Mouse (Mus musculus): Measurements from ENCODE around the gene Zfp329. TPM values are rescaled to one million over a fixed set of nuclear protein-coding genes. Genes with fewer than 3 reads are reported as not detected.
"Not testable (repeated sequence)": the region's sequence is repeated elsewhere in the genome, so short reads cannot be mapped to it uniquely, and the experiment has no call there.

Gene Zfp329
- polyA plus RNA-seq, 1 experiment from 2014 or later = 18.5 TPM

- Histone ChIP-seq H3K27ac (replicated peaks; ENCODE audit: low read depth, low read length) (no peak overlapping the region), H3K4me3 (ENCODE audit: low read depth, low read length) (no peak overlapping the region), H3K9ac (ENCODE audit: low read length) (no peak overlapping the region), H3K9me3 (ENCODE audit: control insufficient read depth, low read length) (peaks cover 9% of the 10 kb centered on the region; the same call in 1 of the 2 replicates), H3K27me3 (ENCODE audit: control insufficient read depth, insufficient read depth, low read length) (no peaks in the 10 kb centered on the region), H3K4me2 (ENCODE audit: low read depth, severe bottlenecking) (no peak overlapping the region), H3K36me3 (ENCODE audit: control insufficient read depth, insufficient read depth, low read length) (no peaks in the 10 kb centered on the region), H3K4me1 (ENCODE audit: control insufficient read depth, insufficient read depth, low read length) (peaks cover 6% of the 10 kb centered on the region; the same call in 1 of the 2 replicates)
- 85% methylated on average over 1 of the region's 1 CpGs for WGBS
- ATAC-seq (ENCODE audit: insufficient number of reproducible peaks, low FRiP score, low TSS enrichment, low read depth) (no peak), DNase-seq (ENCODE audit: low spot score) (no peak)
These were observed 19.1 kb downstream of the Zfp329 start for GRCm38 (mm10) chr7:12799554-12799953.

GRCm38 (mm10) chr7:12797971-12798370 lies 20.7 kb downstream of the Zfp329 start:
- Histone ChIP-seq H3K9ac (ENCODE audit: low read length) (no peak overlapping the region), H3K27me3 (ENCODE audit: control insufficient read depth, insufficient read depth, low read length) (no peaks in the 10 kb centered on the region), H3K4me1 (ENCODE audit: control insufficient read depth, insufficient read depth, low read length) (no peaks in the 10 kb centered on the region), H3K4me3 (ENCODE audit: low read depth, low read length) (no peak overlapping the region), H3K27ac (replicated peaks; ENCODE audit: low read depth, low read length) (no peak overlapping the region), H3K4me2 (ENCODE audit: low read depth, severe bottlenecking) (no peak overlapping the region), H3K9me3 (ENCODE audit: control insufficient read depth, low read length) (peaks cover 9% of the 10 kb centered on the region; the same call in 1 of the 2 replicates), H3K36me3 (ENCODE audit: control insufficient read depth, insufficient read depth, low read length) (no peaks in the 10 kb centered on the region)
- no peak for ATAC-seq (ENCODE audit: insufficient number of reproducible peaks, low FRiP score, low TSS enrichment, low read depth)
- no peak for DNase-seq (ENCODE audit: low spot score)
- 56% methylated on average over 2 of the region's 2 CpGs for WGBS

GRCm38 (mm10) chr7:12792624-12793023 lies 26.0 kb downstream of the Zfp329 start:
- not testable (repeated sequence) for DNase-seq (ENCODE audit: low spot score); H3K27me3 ChIP-seq (ENCODE audit: control insufficient read depth, insufficient read depth, low read length); H3K4me1 ChIP-seq (ENCODE audit: control insufficient read depth, insufficient read depth, low read length); H3K4me3 ChIP-seq (ENCODE audit: low read depth, low read length); H3K36me3 ChIP-seq (ENCODE audit: control insufficient read depth, insufficient read depth, low read length); H3K4me2 ChIP-seq (ENCODE audit: low read depth, severe bottlenecking); H3K27ac ChIP-seq (replicated peaks; ENCODE audit: low read depth, low read length); ATAC-seq (ENCODE audit: insufficient number of reproducible peaks, low FRiP score, low TSS enrichment, low read depth); H3K9me3 ChIP-seq (ENCODE audit: control insufficient read depth, low read length); H3K9ac ChIP-seq (ENCODE audit: low read length)
- WGBS = 87% methylated on average over 11 of the region's 11 CpGs

GRCm38 (mm10) chr7:12788025-12788424 lies 30.6 kb downstream of the Zfp329 start:
- 21% methylated on average over 5 of the region's 5 CpGs for WGBS

GRCm38 (mm10) chr7:12787333-12787732 lies 31.3 kb downstream of the Zfp329 start:
- Histone ChIP-seq H3K27me3 (ENCODE audit: control insufficient read depth, insufficient read depth, low read length) (no peaks in the 10 kb centered on the region), H3K27ac (replicated peaks; ENCODE audit: low read depth, low read length) (no peak overlapping the region), H3K9ac (ENCODE audit: low read length) (no peak overlapping the region), H3K4me2 (ENCODE audit: low read depth, severe bottlenecking) (no peak overlapping the region), H3K4me1 (ENCODE audit: control insufficient read depth, insufficient read depth, low read length) (no peaks in the 10 kb centered on the region), H3K9me3 (ENCODE audit: control insufficient read depth, low read length) (no peaks in the 10 kb centered on the region), H3K4me3 (ENCODE audit: low read depth, low read length) (no peak overlapping the region), H3K36me3 (ENCODE audit: control insufficient read depth, insufficient read depth, low read length) (no peaks in the 10 kb centered on the region)
- DNase-seq (ENCODE audit: low spot score) (no peak), ATAC-seq (ENCODE audit: insufficient number of reproducible peaks, low FRiP score, low TSS enrichment, low read depth) (no peak)
- WGBS = 74% methylated on average over 6 of the region's 6 CpGs

More at GRCm38 (mm10) chr7:12788025-12788424, 30.6 kb downstream of the Zfp329 start:
- Histone ChIP-seq H3K36me3 (ENCODE audit: control insufficient read depth, insufficient read depth, low read length) (no peaks in the 10 kb centered on the region), H3K27me3 (ENCODE audit: control insufficient read depth, insufficient read depth, low read length) (no peaks in the 10 kb centered on the region), H3K9ac (ENCODE audit: low read length) (no peak overlapping the region), H3K4me3 (ENCODE audit: low read depth, low read length) (no peak overlapping the region), H3K9me3 (ENCODE audit: control insufficient read depth, low read length) (no peaks in the 10 kb centered on the region), H3K4me2 (ENCODE audit: low read depth, severe bottlenecking) (no peak overlapping the region), H3K27ac (replicated peaks; ENCODE audit: low read depth, low read length) (no peak overlapping the region), H3K4me1 (ENCODE audit: control insufficient read depth, insufficient read depth, low read length) (no peaks in the 10 kb centered on the region)
- ATAC-seq (ENCODE audit: insufficient number of reproducible peaks, low FRiP score, low TSS enrichment, low read depth) (no peak), DNase-seq (ENCODE audit: low spot score) (no peak)

- ATAC-seq (ENCODE audit: insufficient number of reproducible peaks, low FRiP score, low TSS enrichment, low read depth) = peak; percentile 96
- peak; percentile 88 for DNase-seq (ENCODE audit: low spot score)
- Histone ChIP-seq H3K36me3 (ENCODE audit: control insufficient read depth, insufficient read depth, low read length) (no peaks in the 10 kb centered on the region), H3K27me3 (ENCODE audit: control insufficient read depth, insufficient read depth, low read length) (no peaks in the 10 kb centered on the region), H3K27ac (replicated peaks; ENCODE audit: low read depth, low read length) (no peak overlapping the region), H3K9ac (ENCODE audit: low read length) (peak overlapping the region; percentile 77), H3K4me3 (ENCODE audit: low read depth, low read length) (peak overlapping the region; percentile 68), H3K9me3 (ENCODE audit: control insufficient read depth, low read length) (no peaks in the 10 kb centered on the region), H3K4me2 (ENCODE audit: low read depth, severe bottlenecking) (peak overlapping the region; percentile 89), H3K4me1 (ENCODE audit: control insufficient read depth, insufficient read depth, low read length) (0 out of 2 replicates have a peak, but pooled peaks cover 4% of the 10 kb centered on the region)
- WGBS = under 1% methylated on average over 57 of the region's 57 CpGs
These were observed 38.4 kb downstream of the Zfp329 start for GRCm38 (mm10) chr7:12780151-12780830.

GRCm38 (mm10) chr7:12779782-12780150 lies 38.9 kb downstream of the Zfp329 start:
- Histone ChIP-seq H3K27ac (replicated peaks; ENCODE audit: low read depth, low read length) (no peak overlapping the region), H3K36me3 (ENCODE audit: control insufficient read depth, insufficient read depth, low read length) (0 out of 2 replicates have a peak, but pooled peaks cover 1% of the 10 kb centered on the region), H3K4me2 (ENCODE audit: low read depth, severe bottlenecking) (peak overlapping the region; percentile 89), H3K9ac (ENCODE audit: low read length) (peak overlapping the region; percentile 77; the same call in 1 of the 2 replicates), H3K27me3 (ENCODE audit: control insufficient read depth, insufficient read depth, low read length) (no peaks in the 10 kb centered on the region), H3K4me1 (ENCODE audit: control insufficient read depth, insufficient read depth, low read length) (0 out of 2 replicates have a peak, but pooled peaks cover 4% of the 10 kb centered on the region), H3K4me3 (ENCODE audit: low read depth, low read length) (peak overlapping the region; percentile 68), H3K9me3 (ENCODE audit: control insufficient read depth, low read length) (no peaks in the 10 kb centered on the region)
- ATAC-seq (ENCODE audit: insufficient number of reproducible peaks, low FRiP score, low TSS enrichment, low read depth) (no peak), DNase-seq (ENCODE audit: low spot score) (no peak)
- WGBS = 23% methylated on average over 10 of the region's 10 CpGs

- Histone ChIP-seq H3K9me3 (ENCODE audit: control insufficient read depth, low read length) (no peaks in the 10 kb centered on the region), H3K4me2 (ENCODE audit: low read depth, severe bottlenecking) (no peak overlapping the region), H3K36me3 (ENCODE audit: control insufficient read depth, insufficient read depth, low read length) (0 out of 2 replicates have a peak, but pooled peaks cover 4% of the 10 kb centered on the region), H3K27me3 (ENCODE audit: control insufficient read depth, insufficient read depth, low read length) (no peaks in the 10 kb centered on the region), H3K4me1 (ENCODE audit: control insufficient read depth, insufficient read depth, low read length) (0 out of 2 replicates have a peak, but pooled peaks cover 4% of the 10 kb centered on the region), H3K4me3 (ENCODE audit: low read depth, low read length) (no peak overlapping the region), H3K9ac (ENCODE audit: low read length) (no peak overlapping the region), H3K27ac (replicated peaks; ENCODE audit: low read depth, low read length) (no peak overlapping the region)
- DNase-seq (ENCODE audit: low spot score) (no peak), ATAC-seq (ENCODE audit: insufficient number of reproducible peaks, low FRiP score, low TSS enrichment, low read depth) (no peak)
- WGBS = 89% methylated on average over 5 of the region's 5 CpGs
These were observed 39.5 kb downstream of the Zfp329 start for GRCm38 (mm10) chr7:12779141-12779540.

Data from limb, embryonic 11.5 days (tissue).